Mouse (Mus musculus): ENCODE measurements at regions not wholly inside any gene's neighbourhood (a gene's known extent, or its start where the extent isn't known, plus 50 kb on each side); places are given as distances from the start of the nearest gene placed in this dataset.

DNA sequence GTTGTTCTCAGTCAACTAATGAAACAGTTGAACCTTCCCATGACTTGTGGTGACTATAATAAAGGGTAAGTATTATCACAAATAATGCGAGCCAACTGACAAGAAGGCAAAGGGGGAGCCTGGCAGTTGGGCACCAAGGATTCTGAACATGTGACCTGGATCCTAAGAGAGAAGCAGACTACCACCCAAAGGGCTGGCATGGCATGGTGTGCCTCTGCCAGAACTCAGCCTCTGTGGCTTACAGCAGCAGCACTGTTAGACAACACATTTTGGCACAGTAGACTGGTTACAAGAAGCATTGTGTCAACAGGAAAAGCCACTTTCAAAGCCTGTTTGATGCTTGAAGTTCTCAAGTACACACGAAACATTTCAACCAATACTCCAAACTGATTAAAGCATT, 142.2 kb upstream of the Satb2 start:
- Histone ChIP-seq H3K27ac (ENCODE audit: control insufficient read depth, low read depth, low read length) (no peak overlapping the region), H3K4me1 (ENCODE audit: control insufficient read depth in 1 of 2, insufficient read depth in 2 of 2, low read length in 2 of 2) (no peaks in the 10 kb centered on the region), H3K9me3 (replicated peaks; ENCODE audit: insufficient read depth, low read length) (no peaks in the 10 kb centered on the region), H3K27me3 (ENCODE audit: control insufficient read depth in 1 of 2, insufficient read depth in 2 of 2, low read length in 2 of 2) (no peaks in the 10 kb centered on the region), H3K9ac (ENCODE audit: control insufficient read depth, low read depth, low read length, poor library complexity, severe bottlenecking) (no peak overlapping the region), H3K4me3 (ENCODE audit: control insufficient read depth in 1 of 2, insufficient read depth in 1 of 2, low read depth in 2 of 2, low read length in 2 of 2) (no peak overlapping the region), H3K36me3 (ENCODE audit: control insufficient read depth in 1 of 2, insufficient read depth in 2 of 2, low read length in 2 of 2) (no peaks in the 10 kb centered on the region), H3K79me2 (ENCODE audit: control insufficient read depth, insufficient read depth, low read length, poor library complexity) (no peaks in the 10 kb centered on the region)
- no peak for DNase-seq (ENCODE audit: low read depth, low spot score)
- TF ChIP-seq NRF1 (IDR thresholded peaks at IDR 0.05; ENCODE audit: insufficient read depth, low read depth, low read length, poor library complexity, severe bottlenecking) (no peak), BHLHE40 (IDR thresholded peaks at IDR 0.05; ENCODE audit: borderline replicate concordance, low read depth, low read length) (no peak)

GRCm38 (mm10) chr1:57144181-57144580, 165.7 kb upstream of the Satb2 start:
- Histone ChIP-seq H3K27me3 (ENCODE audit: control insufficient read depth in 1 of 2, insufficient read depth in 2 of 2, low read length in 2 of 2) (no peaks in the 10 kb centered on the region), H3K9me3 (replicated peaks; ENCODE audit: insufficient read depth, low read length) (no peaks in the 10 kb centered on the region), H3K9ac (ENCODE audit: control insufficient read depth, low read depth, low read length, poor library complexity, severe bottlenecking) (no peak overlapping the region), H3K27ac (ENCODE audit: control insufficient read depth, low read depth, low read length) (no peak overlapping the region), H3K79me2 (ENCODE audit: control insufficient read depth, insufficient read depth, low read length, poor library complexity) (no peaks in the 10 kb centered on the region), H3K36me3 (ENCODE audit: control insufficient read depth in 1 of 2, insufficient read depth in 2 of 2, low read length in 2 of 2) (no peaks in the 10 kb centered on the region), H3K4me1 (ENCODE audit: control insufficient read depth in 1 of 2, insufficient read depth in 2 of 2, low read length in 2 of 2) (no peaks in the 10 kb centered on the region), H3K4me3 (ENCODE audit: control insufficient read depth in 1 of 2, insufficient read depth in 1 of 2, low read depth in 2 of 2, low read length in 2 of 2) (no peak overlapping the region)
- TF ChIP-seq MXI1 (IDR thresholded peaks at IDR 0.05; ENCODE audit: low read depth, low read length) (no peak), E2F4 (IDR thresholded peaks at IDR 0.05; ENCODE audit: borderline replicate concordance, low read depth, low read length) (no peak), CTCF (IDR thresholded peaks at IDR 0.05 in 2 of 3, conservative IDR thresholded peaks at IDR 0.05 in 1 of 3; ENCODE audit: control insufficient read depth in 1 of 3, insufficient read depth in 1 of 3, low read depth in 2 of 3, low read length in 3 of 3, poor library complexity in 1 of 3, severe bottlenecking in 1 of 3) (no peak), SIN3A (IDR thresholded peaks at IDR 0.05; ENCODE audit: low read length) (no peak), JUND (IDR thresholded peaks at IDR 0.05; ENCODE audit: low read depth, low read length) (no peak), POLR2A (IDR thresholded peaks at IDR 0.05; ENCODE audit: control insufficient read depth in 1 of 2, insufficient read depth in 1 of 2, low read depth in 1 of 2, low read length in 2 of 2, poor library complexity in 1 of 2) (no peak), USF1 (IDR thresholded peaks at IDR 0.05; ENCODE audit: low read depth, low read length) (no peak), NRF1 (IDR thresholded peaks at IDR 0.05; ENCODE audit: insufficient read depth, low read depth, low read length, poor library complexity, severe bottlenecking) (no peak), CHD2 (IDR thresholded peaks at IDR 0.05; ENCODE audit: low read length) (no peak), TCF12 (IDR thresholded peaks at IDR 0.05; ENCODE audit: low read depth, low read length) (no peak), ELF1 (IDR thresholded peaks at IDR 0.05; ENCODE audit: low read depth, low read length) (no peak), ZKSCAN1 (IDR thresholded peaks at IDR 0.05; ENCODE audit: low read depth, low read length) (no peak), ZC3H11A (IDR thresholded peaks at IDR 0.05; ENCODE audit: low read depth, low read length) (no peak), POLR2AphosphoS2 (IDR thresholded peaks at IDR 0.05; ENCODE audit: low read length) (no peak), GATA1 (IDR thresholded peaks at IDR 0.05; ENCODE audit: low read depth, low read length) (no peak), SMC3 (IDR thresholded peaks at IDR 0.05; ENCODE audit: low read depth, low read length) (no peak), UBTF (IDR thresholded peaks at IDR 0.05; ENCODE audit: borderline replicate concordance, insufficient read depth, low read depth, low read length) (no peak), USF2 (IDR thresholded peaks at IDR 0.05; ENCODE audit: borderline replicate concordance in 1 of 2, insufficient read depth in 1 of 2, low read depth in 1 of 2, low read length in 2 of 2) (no peak), RCOR1 (IDR thresholded peaks at IDR 0.05; ENCODE audit: low read depth, low read length) (no peak), MAX (IDR thresholded peaks at IDR 0.05; ENCODE audit: low read length) (no peak)
- DNase-seq (ENCODE audit: low read depth, low spot score): no peak
